Mouse (Mus musculus) embryonic fibroblast, embryonic 13.5 days (primary cell): ENCODE measurements around the gene Tex50.

Experiments
- CTCF ChIP-seq: IDR thresholded peaks from 2 replicates; pipeline ENCODE4 v1.5.1; 2011; ENCODE audit warnings: mild to moderate bottlenecking, control low read depth, low read length, moderate library complexity, borderline replicate concordance; ENCODE audit not compliant: insufficient read depth
- POLR2A ChIP-seq: IDR thresholded peaks from 2 replicates; pipeline ENCODE4 v1.6.1; 2011; ENCODE audit warnings: low read depth, mild to moderate bottlenecking, control low read depth, low read length, moderate library complexity

DNA sequence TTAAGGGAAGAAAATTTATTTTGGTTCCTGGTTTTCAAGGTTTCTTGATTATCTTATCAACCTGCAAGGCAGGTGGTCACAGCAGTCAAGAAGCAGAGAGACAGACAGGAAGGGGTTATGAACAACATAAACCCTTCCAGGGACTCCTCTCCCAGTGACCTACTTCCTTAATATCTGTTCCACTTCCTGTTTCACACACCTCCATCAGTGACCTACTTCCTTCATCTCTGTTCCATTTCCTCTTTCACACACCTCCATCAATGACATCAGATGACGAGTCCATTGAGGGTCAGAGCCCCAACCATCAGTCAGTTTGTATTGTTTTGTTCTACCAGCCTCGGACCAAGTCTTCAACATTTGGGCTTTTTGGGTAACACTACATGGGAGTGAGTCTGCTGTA lies 19.6 kb downstream of the Tex50 start:
- TF ChIP-seq CTCF: no peak
- TF ChIP-seq POLR2A: no peak
